Mouse (Mus musculus) A20 (cell line): ENCODE measurements at regions not wholly inside any gene's neighbourhood (a gene's known extent, or its start where the extent isn't known, plus 50 kb on each side); places are given as distances from the start of the nearest gene placed in this dataset.

Source experiments
- DNase-seq: peaks from one replicate; pipeline ENCODE4 v3.0.0-alpha.2; 2011; ENCODE audit warnings: low read depth, low spot score

- DNase-seq, result no peak
Measured at GRCm38 (mm10) chr14:25279751-25280150, 179.2 kb upstream of the Zmiz1 start.

- DNase-seq, result no peak
Measured at GRCm38 (mm10) chr14:25292557-25292956, 166.4 kb upstream of the Zmiz1 start.

GRCm38 (mm10) chr14:25294226-25294625 is 164.8 kb upstream of the Zmiz1 start:
- no peak for DNase-seq

GRCm38 (mm10) chr14:25295688-25296350 is 163.2 kb upstream of the Zmiz1 start:
- no peak for DNase-seq

GRCm38 (mm10) chr14:25299673-25300190 is 159.3 kb upstream of the Zmiz1 start:
- DNase-seq, result no peak

- peak; percentile 32 for DNase-seq
Measured at GRCm38 (mm10) chr14:25301336-25302031, 157.5 kb upstream of the Zmiz1 start.

GRCm38 (mm10) chr14:25304391-25304851 is 154.6 kb upstream of the Zmiz1 start:
- no peak for DNase-seq

- no peak for DNase-seq
Measured at GRCm38 (mm10) chr14:25306166-25306565, 152.8 kb upstream of the Zmiz1 start.

GRCm38 (mm10) chr14:25306961-25307654 is 151.9 kb upstream of the Zmiz1 start:
- DNase-seq, result no peak

GRCm38 (mm10) chr14:25308051-25308450 is 150.9 kb upstream of the Zmiz1 start:
- no peak for DNase-seq

GRCm38 (mm10) chr14:25310671-25311151 is 148.3 kb upstream of the Zmiz1 start:
- no peak for DNase-seq

- DNase-seq, result no peak
Measured at GRCm38 (mm10) chr14:25311475-25311874, 147.5 kb upstream of the Zmiz1 start.

- no peak for DNase-seq
Measured at GRCm38 (mm10) chr14:25312135-25312534, 146.8 kb upstream of the Zmiz1 start.

GRCm38 (mm10) chr14:25312814-25313426 is 146.1 kb upstream of the Zmiz1 start:
- no peak for DNase-seq

GRCm38 (mm10) chr14:25313693-25314240 is 145.2 kb upstream of the Zmiz1 start:
- DNase-seq, result no peak

GRCm38 (mm10) chr14:25316491-25316890 is 142.5 kb upstream of the Zmiz1 start:
- no peak for DNase-seq

- peak; percentile 91 for DNase-seq
Measured at GRCm38 (mm10) chr14:25317680-25318471, 141.1 kb upstream of the Zmiz1 start.

- DNase-seq, result no peak
Measured at GRCm38 (mm10) chr14:25318909-25319308, 140.1 kb upstream of the Zmiz1 start.

- DNase-seq, result no peak
Measured at GRCm38 (mm10) chr14:25320141-25320540, 138.8 kb upstream of the Zmiz1 start.
